Comparison of ENCODE assay signal across 13 mouse cellular contexts in genomic region chr5:135537794-135538214, GRCm38 (mm10). TPM values are rescaled to one million over a fixed set of nuclear protein-coding genes. Genes with fewer than 3 reads are reported as not detected.
A peak's percentile ranks its signal among the peaks of the same experiment; 100 is the strongest.
DNase-seq lines count a peak whose midpoint lies in the region; ATAC-seq and TF ChIP-seq lines count a peak whose summit lies in the region.
"Had no signal": no experiment of that assay in that cellular context is flagged by ENCODE, and none has a peak within 500 bp of the region (broad histone marks: within the 10 kb centered on the region; RNA-seq: fewer than 3 reads in every experiment).

No protein-coding gene starts in this region.

- no peaks in the 10 kb centered on the region for H3K36me3 ChIP-seq in thymus, adult 2 months (ENCODE audit: control insufficient read depth, insufficient read depth, low read length)
- H3K36me3 ChIP-seq: embryonic facial prominence, embryonic 13.5 days had no signal

- H3K4me3 ChIP-seq in thymus, adult 2 months (ENCODE audit: control insufficient read depth, insufficient read depth, low read length): peak overlapping the region; percentile 25; the same call in 1 of the 2 replicates
- H3K4me3 ChIP-seq: embryonic facial prominence, embryonic 13.5 days had no signal

- peak; percentile 38 for DNase-seq in thymus, adult 2 months
- DNase-seq in thymus, postnatal 10 days (ENCODE audit: low spot score in 2 of 2): no peak
- peak; percentile 84 to 85 for DNase-seq in natural killer cell, adult 2 months (ENCODE audit: low spot score in 2 of 2)
- DNase-seq in urinary bladder, postnatal 4 days (ENCODE audit: low spot score in 2 of 2): no peak
- DNase-seq in cerebellum, adult 11 months: no peak
- no peak for DNase-seq in left cerebral cortex, adult 9 months (ENCODE audit: low spot score in 2 of 2)
- DNase-seq in cerebellum, adult 8-10 months: no peak
- DNase-seq: heart, postnatal 36 days had no signal

- peak; percentile 55 to 56 for ATAC-seq in hematopoietic stem cell, adult 5-6 weeks (replicated peaks in 1 of 2; ENCODE audit: insufficient read depth in 1 of 2, low FRiP score in 2 of 2, low TSS enrichment in 1 of 2, low read depth in 1 of 2, poor library complexity in 2 of 2, severe bottlenecking in 2 of 2)
- ATAC-seq: Patski had no signal

- 12% methylated on average over 10 of the region's 10 CpGs for WGBS in thymus, adult 2 months

- peaks cover 8% of the 10 kb centered on the region for H3K4me1 ChIP-seq in thymus, adult 2 months (replicated peaks; ENCODE audit: control insufficient read depth, insufficient read depth, low read length)
- H3K4me1 ChIP-seq: embryonic facial prominence, embryonic 13.5 days had no signal

- H3K27ac ChIP-seq in thymus, adult 2 months (ENCODE audit: control insufficient read depth, insufficient read depth, low read length): no peak overlapping the region
- H3K27ac ChIP-seq: embryonic facial prominence, embryonic 13.5 days; macrophage had no signal

- TF ChIP-seq POLR2A in thymus, adult 2 months (IDR thresholded peaks at IDR 0.05; ENCODE audit: control insufficient read depth, extremely low read depth, insufficient read depth, low read length, poor library complexity): no peak

- no peaks in the 10 kb centered on the region for H3K27me3 ChIP-seq in thymus, adult 2 months (ENCODE audit: control insufficient read depth, insufficient read depth, low read length)
- H3K27me3 ChIP-seq: embryonic facial prominence, embryonic 13.5 days; Patski had no signal

- TF ChIP-seq CTCF in thymus, adult 2 months (IDR thresholded peaks at IDR 0.05; ENCODE audit: borderline replicate concordance, control insufficient read depth, extremely low read depth, insufficient read depth, low read length, poor library complexity): 0 out of 2 replicates have a peak, but pooled peaks have one; percentile 23

RNA-seq across cellular contexts. Expression of gene Hip1, which starts 7.1 kb away (rescaled TPM):
- 9.9 and 11.8 TPM in 2 replicates for polyA plus RNA-seq in thymus, adult 2 months (2012; rRNA removed)
- 16.8 and 27.7 TPM in 2 replicates for total RNA-seq in hematopoietic stem cell, adult 5-6 weeks (2017)

RNA-seq across cellular contexts. Expression of gene Ccl26, which starts 25.6 kb away (rescaled TPM):
- not detected in 2 replicates for polyA plus RNA-seq in thymus, adult 2 months (2012; rRNA removed)
- total RNA-seq in hematopoietic stem cell, adult 5-6 weeks (2017): not detected in 2 replicates
- total RNA-seq: heart, postnatal 36 days; left cerebral cortex, postnatal 36 days had no signal
- polyA plus RNA-seq: embryonic facial prominence, embryonic 13.5 days; macrophage; Patski had no signal

RNA-seq across cellular contexts. Expression of gene Ccl24, which starts 35.0 kb away (rescaled TPM):
- polyA plus RNA-seq in thymus, adult 2 months (2012; rRNA removed): 3.0 and 3.1 TPM in 2 replicates
- total RNA-seq in hematopoietic stem cell, adult 5-6 weeks (2017): not detected in 2 replicates
- polyA plus RNA-seq: Patski had no signal

Comparison
In these comparisons a context has a peak if more than half of its experiments do, and no peak if none do; other contexts are left out.
1. DNase-seq: peak in thymus, adult 2 months (single experiment) and natural killer cell, adult 2 months (2 of 2); none in thymus, postnatal 10 days (0 of 2), urinary bladder, postnatal 4 days (0 of 2), cerebellum, adult 11 months (single experiment), left cerebral cortex, adult 9 months (0 of 2) and cerebellum, adult 8-10 months (single experiment).